Mouse (Mus musculus): ENCODE data around the gene Gm8113. TPM values are rescaled to one million over a fixed set of nuclear protein-coding genes. Genes with fewer than 3 reads are reported as not detected.
"Not testable (repeated sequence)": the region's sequence is repeated elsewhere in the genome, so short reads cannot be mapped to it uniquely, and the experiment has no call there.

Gm8113 gene
- 4.8 and 4.9 TPM in 2 replicates for polyA plus RNA-seq (2015; fragmentation: Nextera tagmentation; extraction: Ambion mirVana)

GRCm38 (mm10) chr14:43924688-43925403, at the start of gene Gm8113:
Gene Gm8113 (plus strand): TSS chr14:43925390.
- H3K9ac ChIP-seq (replicated peaks; ENCODE audit: low read depth, low read length): peak within 1 kb of the TSS; percentile 51
- not testable (repeated sequence) for H3K27me3 ChIP-seq (replicated peaks; ENCODE audit: control insufficient read depth, insufficient read depth, low read length); H3K4me1 ChIP-seq (replicated peaks; ENCODE audit: control insufficient read depth, insufficient read depth, low read length); H3K9me3 ChIP-seq (ENCODE audit: control insufficient read depth, low read length); H3K36me3 ChIP-seq (ENCODE audit: control insufficient read depth, insufficient read depth)
- WGBS: 9% methylated on average over 10 of the region's 10 CpGs
- peak within 1 kb of the TSS; percentile 56 for H3K4me3 ChIP-seq (replicated peaks; ENCODE audit: low read length)
- peak within 1 kb of the TSS; percentile 41 for H3K4me2 ChIP-seq (ENCODE audit: low read length)
- peak; percentile 99 for ATAC-seq
- peak within 1 kb of the TSS; percentile 80 for H3K27ac ChIP-seq (ENCODE audit: low read length)

DNA sequence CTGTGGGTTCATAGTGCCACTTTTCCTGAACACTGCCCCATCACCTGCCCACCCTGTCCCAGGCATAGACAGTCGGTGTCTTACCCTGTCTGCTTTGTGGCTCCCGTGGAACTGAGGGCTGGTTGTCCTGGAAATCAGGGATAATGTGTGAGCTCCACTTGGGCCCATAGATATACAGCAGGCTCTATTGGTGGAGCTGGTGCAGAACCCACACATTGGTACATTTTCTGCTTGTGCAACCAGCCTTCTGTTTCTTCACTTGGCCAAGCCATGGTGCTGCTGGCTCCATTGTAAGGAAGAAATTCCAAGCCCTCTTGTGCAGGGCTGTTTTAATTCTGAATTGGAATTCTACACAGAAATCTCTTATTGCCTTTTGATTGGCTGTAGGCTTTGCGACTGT, 49.8 kb upstream of the Gm8113 start, which contains the start of gene Ear1:
TSS of gene Ear1 (minus strand) at position 101 of the 400 bp plus-strand sequence.
- not testable (repeated sequence) for H3K4me2 ChIP-seq (ENCODE audit: low read length); H3K27me3 ChIP-seq (replicated peaks; ENCODE audit: control insufficient read depth, insufficient read depth, low read length); H3K4me3 ChIP-seq (replicated peaks; ENCODE audit: low read length); ATAC-seq; H3K4me1 ChIP-seq (replicated peaks; ENCODE audit: control insufficient read depth, insufficient read depth, low read length); H3K9me3 ChIP-seq (ENCODE audit: control insufficient read depth, low read length); H3K27ac ChIP-seq (ENCODE audit: low read length); H3K36me3 ChIP-seq (ENCODE audit: control insufficient read depth, insufficient read depth); H3K9ac ChIP-seq (replicated peaks; ENCODE audit: low read depth, low read length)
- WGBS: 90% methylated on average over 2 of the region's 3 CpGs

- 67% methylated on average over 1 of the region's 2 CpGs for WGBS
- ATAC-seq; H3K27ac ChIP-seq (ENCODE audit: low read length); H3K4me3 ChIP-seq (replicated peaks; ENCODE audit: low read length); H3K4me1 ChIP-seq (replicated peaks; ENCODE audit: control insufficient read depth, insufficient read depth, low read length); H3K27me3 ChIP-seq (replicated peaks; ENCODE audit: control insufficient read depth, insufficient read depth, low read length); H3K36me3 ChIP-seq (ENCODE audit: control insufficient read depth, insufficient read depth); H3K4me2 ChIP-seq (ENCODE audit: low read length); H3K9ac ChIP-seq (replicated peaks; ENCODE audit: low read depth, low read length); H3K9me3 ChIP-seq (ENCODE audit: control insufficient read depth, low read length): not testable (repeated sequence)
Measured at GRCm38 (mm10) chr14:43877789-43878188, 47.4 kb upstream of the Gm8113 start.

DNA sequence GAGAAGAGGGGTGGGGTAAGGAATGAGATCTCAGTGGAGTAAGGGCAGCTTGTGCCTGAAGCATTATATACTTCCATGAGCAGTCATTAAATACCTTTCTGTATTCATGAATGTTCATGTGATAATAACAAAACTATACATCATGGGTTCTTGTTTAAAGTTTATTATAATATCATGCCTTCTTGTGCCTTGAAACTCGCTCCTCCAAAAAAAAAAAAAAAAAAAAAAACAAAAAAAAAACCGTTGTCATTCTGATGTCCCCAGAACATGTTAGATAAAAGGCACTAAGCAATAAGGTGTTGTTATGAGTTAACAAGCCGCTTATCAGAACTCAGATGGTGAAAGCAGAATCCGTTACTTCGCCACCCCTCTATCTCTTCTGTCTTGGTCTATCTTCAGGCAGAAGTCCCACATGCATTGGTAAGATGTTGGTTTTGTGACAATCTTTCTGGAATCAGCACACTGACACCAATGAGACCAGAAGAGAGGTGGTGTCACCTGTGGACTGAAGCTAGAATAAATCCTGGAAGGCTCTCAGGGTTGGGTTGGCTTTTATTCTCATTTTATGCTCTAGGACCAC, 45.1 kb upstream of the Gm8113 start:
- not testable (repeated sequence) for H3K27ac ChIP-seq (ENCODE audit: low read length); H3K9me3 ChIP-seq (ENCODE audit: control insufficient read depth, low read length); H3K4me2 ChIP-seq (ENCODE audit: low read length); H3K36me3 ChIP-seq (ENCODE audit: control insufficient read depth, insufficient read depth); H3K4me3 ChIP-seq (replicated peaks; ENCODE audit: low read length); H3K27me3 ChIP-seq (replicated peaks; ENCODE audit: control insufficient read depth, insufficient read depth, low read length); H3K9ac ChIP-seq (replicated peaks; ENCODE audit: low read depth, low read length); ATAC-seq; H3K4me1 ChIP-seq (replicated peaks; ENCODE audit: control insufficient read depth, insufficient read depth, low read length)
- 96% methylated on average over 5 of the region's 5 CpGs for WGBS

GRCm38 (mm10) chr14:43886235-43886634, 39.0 kb upstream of the Gm8113 start:
- not testable (repeated sequence) for H3K27me3 ChIP-seq (replicated peaks; ENCODE audit: control insufficient read depth, insufficient read depth, low read length); ATAC-seq; H3K9ac ChIP-seq (replicated peaks; ENCODE audit: low read depth, low read length); H3K4me3 ChIP-seq (replicated peaks; ENCODE audit: low read length); H3K9me3 ChIP-seq (ENCODE audit: control insufficient read depth, low read length); H3K4me2 ChIP-seq (ENCODE audit: low read length); H3K36me3 ChIP-seq (ENCODE audit: control insufficient read depth, insufficient read depth); H3K27ac ChIP-seq (ENCODE audit: low read length); H3K4me1 ChIP-seq (replicated peaks; ENCODE audit: control insufficient read depth, insufficient read depth, low read length)
- 60% methylated on average over 1 of the region's 1 CpGs for WGBS

GRCm38 (mm10) chr14:43891288-43891687, 33.9 kb upstream of the Gm8113 start:
- not testable (repeated sequence) for H3K27ac ChIP-seq (ENCODE audit: low read length); H3K9me3 ChIP-seq (ENCODE audit: control insufficient read depth, low read length)

GRCm38 (mm10) chr14:43895357-43895756, 29.8 kb upstream of the Gm8113 start:
- ATAC-seq; H3K9me3 ChIP-seq (ENCODE audit: control insufficient read depth, low read length); H3K9ac ChIP-seq (replicated peaks; ENCODE audit: low read depth, low read length); H3K4me1 ChIP-seq (replicated peaks; ENCODE audit: control insufficient read depth, insufficient read depth, low read length); H3K36me3 ChIP-seq (ENCODE audit: control insufficient read depth, insufficient read depth); H3K27ac ChIP-seq (ENCODE audit: low read length); H3K4me2 ChIP-seq (ENCODE audit: low read length); H3K27me3 ChIP-seq (replicated peaks; ENCODE audit: control insufficient read depth, insufficient read depth, low read length); H3K4me3 ChIP-seq (replicated peaks; ENCODE audit: low read length): not testable (repeated sequence)
- 31% methylated on average over 1 of the region's 2 CpGs for WGBS

More at GRCm38 (mm10) chr14:43891288-43891687, 33.9 kb upstream of the Gm8113 start:
- H3K27me3 ChIP-seq (replicated peaks; ENCODE audit: control insufficient read depth, insufficient read depth, low read length); H3K9ac ChIP-seq (replicated peaks; ENCODE audit: low read depth, low read length); H3K4me1 ChIP-seq (replicated peaks; ENCODE audit: control insufficient read depth, insufficient read depth, low read length); H3K36me3 ChIP-seq (ENCODE audit: control insufficient read depth, insufficient read depth); H3K4me2 ChIP-seq (ENCODE audit: low read length); H3K4me3 ChIP-seq (replicated peaks; ENCODE audit: low read length); ATAC-seq: not testable (repeated sequence)
- 100% methylated on average over 1 of the region's 1 CpGs for WGBS

DNA sequence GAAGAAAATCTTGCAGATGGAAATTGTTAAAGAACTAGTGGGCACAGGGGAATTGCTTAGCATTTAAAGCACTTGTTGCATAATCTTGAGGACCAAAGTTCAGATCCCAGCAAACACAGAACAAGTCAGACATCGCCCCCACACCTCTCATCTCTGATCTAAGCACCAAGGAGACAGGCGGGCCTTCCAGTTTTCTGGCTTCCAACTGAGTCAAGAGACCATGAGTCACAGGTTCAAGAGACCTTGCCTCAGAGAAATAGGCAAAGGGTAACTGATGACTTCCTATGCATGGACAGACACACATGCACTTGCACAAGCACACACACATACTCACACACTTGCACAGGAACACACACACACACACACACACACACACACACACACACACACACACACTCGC, 26.6 kb upstream of the Gm8113 start:
- H3K9me3 ChIP-seq (ENCODE audit: control insufficient read depth, low read length); H3K4me1 ChIP-seq (replicated peaks; ENCODE audit: control insufficient read depth, insufficient read depth, low read length); ATAC-seq; H3K27me3 ChIP-seq (replicated peaks; ENCODE audit: control insufficient read depth, insufficient read depth, low read length); H3K27ac ChIP-seq (ENCODE audit: low read length); H3K36me3 ChIP-seq (ENCODE audit: control insufficient read depth, insufficient read depth); H3K9ac ChIP-seq (replicated peaks; ENCODE audit: low read depth, low read length); H3K4me3 ChIP-seq (replicated peaks; ENCODE audit: low read length); H3K4me2 ChIP-seq (ENCODE audit: low read length): not testable (repeated sequence)
- 98% methylated on average over 3 of the region's 3 CpGs for WGBS

GRCm38 (mm10) chr14:43918214-43918613, 7.0 kb upstream of the Gm8113 start:
- H3K9ac ChIP-seq (replicated peaks; ENCODE audit: low read depth, low read length); ATAC-seq; H3K4me1 ChIP-seq (replicated peaks; ENCODE audit: control insufficient read depth, insufficient read depth, low read length); H3K4me2 ChIP-seq (ENCODE audit: low read length); H3K27ac ChIP-seq (ENCODE audit: low read length); H3K36me3 ChIP-seq (ENCODE audit: control insufficient read depth, insufficient read depth); H3K27me3 ChIP-seq (replicated peaks; ENCODE audit: control insufficient read depth, insufficient read depth, low read length); H3K9me3 ChIP-seq (ENCODE audit: control insufficient read depth, low read length); H3K4me3 ChIP-seq (replicated peaks; ENCODE audit: low read length): not testable (repeated sequence)
